Mouse (Mus musculus) E14TG2a.4 (cell line): ENCODE data around the gene Plac8.

ENCODE experiments used
- CTCF ChIP-seq: conservative IDR thresholded peaks from 2 replicates; pipeline ENCODE4 v1.5.1; 2014; ENCODE audit warnings: low read length
- NANOG ChIP-seq: IDR thresholded peaks from 2 replicates; pipeline ENCODE4 v1.6.1; 2014; ENCODE audit warnings: borderline replicate concordance, low read length, mixed read lengths

GRCm38 (mm10) chr5:100594803-100595467 lies 22.9 kb upstream of the Plac8 start:
- TF ChIP-seq CTCF (no peak), NANOG (no peak)
